Mouse (Mus musculus) embryonic facial prominence, embryonic 15.5 days (tissue): ENCODE measurements at regions not wholly inside any gene's neighbourhood (a gene's known extent, or its start where the extent isn't known, plus 50 kb on each side); places are given as distances from the start of the nearest gene placed in this dataset.

ENCODE experiments used
- ATAC-seq: fragments of 200-750 bp; cut with Nextera tagmentation; 2 replicates; pipeline ENCODE4 v1.8.0; 2017; ENCODE audit warnings: low read depth, moderate TSS enrichment; ENCODE audit not compliant: insufficient number of reproducible peaks, low FRiP score, low TSS enrichment
- H3K27ac ChIP-seq: fragments of 300-500 bp; sonication (generic); replicated peaks from 2 replicates; pipeline ENCODE4 v1.5.1; 2015; ENCODE audit warnings: mild to moderate bottlenecking, inconsistent platforms
- H3K27me3 ChIP-seq: fragments of 300-500 bp; sonication (generic); 2 replicates; pipeline ENCODE4 v1.6.1; 2015; ENCODE audit warnings: inconsistent platforms
- H3K36me3 ChIP-seq: fragments of 300-500 bp; sonication (generic); 2 replicates; pipeline ENCODE4 v1.6.1; 2015; ENCODE audit warnings: mild to moderate bottlenecking, inconsistent platforms
- H3K4me1 ChIP-seq: fragments of 300-500 bp; sonication (generic); 2 replicates; pipeline ENCODE4 v1.6.1; 2015; ENCODE audit warnings: inconsistent platforms
- H3K4me2 ChIP-seq: fragments of 300-500 bp; sonication (generic); replicated peaks from 2 replicates; pipeline ENCODE4 v1.6.1; 2015; ENCODE audit warnings: mild to moderate bottlenecking, inconsistent platforms
- H3K4me3 ChIP-seq: fragments of 300-500 bp; sonication (generic); replicated peaks from 2 replicates; pipeline ENCODE4 v1.5.1; 2015; ENCODE audit warnings: mild to moderate bottlenecking, inconsistent platforms
- H3K9ac ChIP-seq: fragments of 300-500 bp; sonication (generic); 2 replicates; pipeline ENCODE4 v1.6.1; 2015; ENCODE audit warnings: inconsistent platforms
- H3K9me3 ChIP-seq: fragments of 300-500 bp; sonication (generic); replicated peaks from 2 replicates; pipeline ENCODE4 v1.6.1; 2016; ENCODE audit warnings: inconsistent platforms
- WGBS: fragments of 180-500 bp; shearing (Covaris S2); methylation state at CpG from one replicate; pipeline ENCODE4 v1.1.7; 2015; 5-methylcytosine and 5-hydroxymethylcytosine counted together

GRCm38 (mm10) chr5:149355131-149355530 is 56.4 kb upstream of the Medag start:
- Histone ChIP-seq H3K27ac (0 out of 2 replicates have a peak overlapping the region, but pooled peaks have one; percentile 4), H3K4me1 (peaks cover 28% of the 10 kb centered on the region), H3K36me3 (no peaks in the 10 kb centered on the region), H3K9ac (no peak overlapping the region), H3K27me3 (no peaks in the 10 kb centered on the region), H3K4me2 (no peak overlapping the region), H3K4me3 (no peak overlapping the region), H3K9me3 (no peaks in the 10 kb centered on the region)
- ATAC-seq, result no peak
- WGBS, result 46% methylated on average over 7 of the region's 7 CpGs

GRCm38 (mm10) chr5:149356970-149357369 is 54.6 kb upstream of the Medag start:
- Histone ChIP-seq H3K4me2 (no peak overlapping the region), H3K36me3 (no peaks in the 10 kb centered on the region), H3K27me3 (no peaks in the 10 kb centered on the region), H3K27ac (no peak overlapping the region), H3K4me1 (peaks cover 28% of the 10 kb centered on the region), H3K9ac (no peak overlapping the region), H3K9me3 (no peaks in the 10 kb centered on the region), H3K4me3 (no peak overlapping the region)
- WGBS, result 90% methylated on average over 1 of the region's 1 CpGs
- ATAC-seq, result no peak
